Mouse (Mus musculus) embryonic facial prominence, embryonic 10.5 days (tissue): ENCODE measurements around the gene Oaz2. TPM values are rescaled to one million over a fixed set of nuclear protein-coding genes. Genes with fewer than 3 reads are reported as not detected.

Experiments used
- DNase-seq: peaks from one replicate; pipeline ENCODE4 v3.0.0-alpha.2; 2017; ENCODE audit warnings: low spot score
- H3K27ac ChIP-seq: fragments of 300-500 bp; sonication (generic); replicated peaks from 2 replicates; pipeline ENCODE4 v1.5.1; 2016; ENCODE audit warnings: mild to moderate bottlenecking
- H3K27me3 ChIP-seq: fragments of 300-500 bp; sonication (generic); replicated peaks from 2 replicates; pipeline ENCODE4 v1.6.1; 2016; ENCODE audit warnings: low read depth, mild to moderate bottlenecking; ENCODE audit not compliant: poor library complexity, severe bottlenecking
- H3K36me3 ChIP-seq: fragments of 300-500 bp; sonication (generic); replicated peaks from 2 replicates; pipeline ENCODE4 v1.6.1; 2016; ENCODE audit warnings: mild to moderate bottlenecking, moderate library complexity
- H3K4me1 ChIP-seq: fragments of 300-500 bp; sonication (generic); 2 replicates; pipeline ENCODE4 v1.6.1; 2016
- H3K4me3 ChIP-seq: fragments of 300-500 bp; sonication (generic); 2 replicates; pipeline ENCODE4 v1.5.1; 2016; ENCODE audit warnings: mild to moderate bottlenecking, moderate library complexity
- H3K9me3 ChIP-seq: fragments of 300-500 bp; sonication (generic); 2 replicates; pipeline ENCODE4 v1.6.1; 2016; ENCODE audit warnings: mild to moderate bottlenecking
- WGBS: fragments of 180-500 bp; shearing (Covaris S2); methylation state at CpG from one replicate; pipeline ENCODE4 v1.1.7; 2016; 5-methylcytosine and 5-hydroxymethylcytosine counted together
- polyA plus RNA-seq: library from polyadenylated mRNA; unstranded; fragments of >200 nt; fragmentation: Nextera tagmentation; extraction: Ambion mirVana; gene quantifications from 2 replicates; pipeline ENCODE4 v1.2.1, GENCODE M21; 2016

Gene Oaz2
- polyA plus RNA-seq, 1 experiment from 2014 or later = 270 TPM

GRCm38 (mm10) chr9:65703926-65704595, 36.3 kb downstream of the Oaz2 start:
- 92% methylated on average over 24 of the region's 24 CpGs for WGBS
- no peak overlapping the region for H3K27ac ChIP-seq
- peaks cover 79% of the 10 kb centered on the region for H3K36me3 ChIP-seq
- H3K27me3 ChIP-seq = no peaks in the 10 kb centered on the region
- no peak overlapping the region for H3K4me3 ChIP-seq
- H3K4me1 ChIP-seq = no peaks in the 10 kb centered on the region
- DNase-seq = no peak
- no peaks in the 10 kb centered on the region for H3K9me3 ChIP-seq

DNA sequence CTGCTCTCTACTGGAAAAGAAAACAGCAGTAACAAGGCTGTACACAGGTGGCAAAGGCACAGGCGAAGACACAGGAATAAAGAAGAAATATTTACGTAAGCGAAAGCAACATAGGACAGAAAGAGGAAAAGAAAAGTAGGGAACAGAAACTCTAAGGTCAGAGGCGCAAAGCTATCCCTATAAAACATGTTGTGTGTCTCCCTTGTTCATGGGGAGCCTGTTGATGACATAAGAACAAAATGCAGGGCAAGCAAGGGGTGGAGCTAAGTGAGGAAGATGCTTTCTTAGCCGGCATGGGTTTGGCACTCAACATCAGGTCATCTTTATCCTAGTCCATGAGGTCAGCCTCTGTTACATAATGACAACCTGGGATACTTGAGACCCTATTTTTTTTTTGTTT, 50.4 kb downstream of the Oaz2 start:
- no peak overlapping the region for H3K27ac ChIP-seq
- no peaks in the 10 kb centered on the region for H3K9me3 ChIP-seq
- no peak overlapping the region for H3K4me3 ChIP-seq
- peaks cover 24% of the 10 kb centered on the region for H3K36me3 ChIP-seq
- peaks cover 16% of the 10 kb centered on the region for H3K4me1 ChIP-seq
- H3K27me3 ChIP-seq = no peaks in the 10 kb centered on the region
- no peak for DNase-seq
- WGBS = 91% methylated on average over 5 of the region's 5 CpGs

DNA sequence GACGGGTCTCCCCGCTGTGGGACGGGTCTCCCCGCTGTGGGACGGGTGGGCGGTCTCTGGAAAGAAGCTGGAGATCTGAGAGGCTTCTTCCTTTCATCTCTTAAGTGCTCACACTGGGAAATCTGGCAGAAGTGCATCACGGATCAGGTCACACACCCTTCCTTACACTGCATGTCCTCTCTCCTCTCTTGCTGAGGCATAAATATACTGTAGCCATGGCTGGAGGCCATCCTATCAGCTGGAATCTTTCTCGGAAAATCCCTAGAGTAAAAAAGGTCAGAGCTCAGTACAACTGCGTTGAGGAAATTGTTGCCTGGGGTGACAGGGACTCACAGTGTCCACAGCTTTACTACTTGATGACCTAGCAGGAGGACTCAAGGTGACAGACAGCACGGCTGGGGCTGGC, 53.4 kb downstream of the Oaz2 start:
- Histone ChIP-seq H3K4me1 (peaks cover 33% of the 10 kb centered on the region), H3K27ac (no peak overlapping the region), H3K9me3 (no peaks in the 10 kb centered on the region), H3K4me3 (no peak overlapping the region), H3K36me3 (peaks cover 20% of the 10 kb centered on the region), H3K27me3 (no peaks in the 10 kb centered on the region)
- DNase-seq = no peak
- WGBS = 57% methylated on average over 10 of the region's 10 CpGs

DNA sequence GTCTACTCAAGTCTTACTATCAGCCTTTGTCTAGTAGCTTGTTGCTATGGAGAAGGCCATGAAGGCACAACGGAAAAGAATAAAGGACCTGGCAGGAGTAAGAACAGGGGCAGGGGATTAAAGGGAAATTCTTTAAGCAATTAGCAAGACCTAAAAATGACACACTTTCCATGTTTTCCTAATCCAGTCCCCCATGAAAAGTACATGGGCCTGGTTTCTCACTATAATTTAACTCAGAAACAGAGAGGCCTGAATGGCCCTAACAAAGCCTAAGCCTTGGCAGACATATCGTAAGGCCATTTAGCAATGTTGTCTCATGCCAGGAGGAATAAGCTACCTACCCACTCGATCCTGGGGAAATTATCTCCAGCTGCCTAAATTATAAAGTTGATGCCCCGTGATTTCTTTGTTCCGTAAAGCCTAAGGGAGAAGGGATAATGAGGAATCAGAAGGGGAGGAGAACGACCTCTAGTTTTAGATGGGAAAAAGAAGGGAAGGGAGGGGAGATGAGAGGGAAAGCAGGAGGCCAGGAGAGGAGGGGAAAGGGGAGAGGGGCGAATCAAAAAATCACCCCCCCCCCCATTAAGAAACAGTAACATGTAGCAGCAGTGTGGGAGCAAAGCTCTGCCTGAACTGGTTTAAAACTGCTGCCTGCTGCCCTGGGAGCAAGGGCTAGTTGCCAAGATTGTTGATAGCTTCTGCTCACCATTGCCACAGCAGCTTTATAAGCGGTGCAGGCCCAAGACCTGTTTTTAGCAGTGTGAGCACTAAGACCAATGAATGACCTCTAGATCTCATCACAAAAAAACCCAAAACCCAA, 56.9 kb downstream of the Oaz2 start:
- WGBS = 51% methylated on average over 8 of the region's 8 CpGs
- DNase-seq = no peak
- Histone ChIP-seq H3K27me3 (no peaks in the 10 kb centered on the region), H3K4me1 (peaks cover 33% of the 10 kb centered on the region), H3K27ac (peak overlapping the region; percentile 63), H3K36me3 (peaks cover 33% of the 10 kb centered on the region), H3K9me3 (no peaks in the 10 kb centered on the region), H3K4me3 (no peak overlapping the region)

DNA sequence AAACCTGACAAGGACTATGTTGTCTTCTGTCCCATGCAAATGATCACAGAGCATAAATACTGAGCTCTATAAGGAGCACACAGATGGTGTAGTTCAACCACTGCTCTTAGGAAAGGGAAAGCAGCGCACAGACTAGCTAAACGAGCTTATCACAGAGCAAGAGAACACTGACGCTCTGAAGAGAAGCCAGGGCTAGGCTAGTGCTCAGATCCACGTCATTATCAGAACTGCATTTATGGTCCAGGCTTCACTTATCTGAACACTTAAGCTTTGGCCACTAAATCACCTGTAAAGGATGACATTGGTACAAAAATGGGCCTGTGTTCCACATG, 57.5 kb downstream of the Oaz2 start:
- Histone ChIP-seq H3K27me3 (no peaks in the 10 kb centered on the region), H3K36me3 (peaks cover 39% of the 10 kb centered on the region), H3K4me3 (no peak overlapping the region), H3K4me1 (peaks cover 33% of the 10 kb centered on the region), H3K27ac (no peak overlapping the region), H3K9me3 (no peaks in the 10 kb centered on the region)
- DNase-seq = no peak
- 70% methylated on average over 4 of the region's 4 CpGs for WGBS

DNA sequence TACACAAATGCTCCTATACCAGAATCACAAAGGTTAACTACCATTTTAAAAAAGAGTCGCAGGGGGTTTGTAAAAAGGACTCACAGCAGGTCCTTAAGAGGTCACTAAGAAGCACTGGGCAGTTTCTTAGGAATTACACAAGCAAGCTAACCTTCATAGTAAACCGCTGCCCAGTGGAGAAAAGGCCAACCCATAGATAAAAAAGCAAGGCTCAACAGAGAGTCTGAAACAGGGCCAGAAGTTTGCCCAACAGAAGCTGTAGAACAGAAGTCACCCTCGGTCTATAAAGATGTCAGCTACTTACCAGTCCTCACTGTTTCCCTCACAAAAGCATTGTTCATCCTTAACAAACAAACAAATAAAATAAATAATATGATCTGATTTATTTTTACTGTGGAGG, 58.6 kb downstream of the Oaz2 start:
- H3K27ac ChIP-seq = no peak overlapping the region
- H3K27me3 ChIP-seq = no peaks in the 10 kb centered on the region
- H3K4me1 ChIP-seq = peaks cover 26% of the 10 kb centered on the region
- peaks cover 42% of the 10 kb centered on the region for H3K36me3 ChIP-seq
- no peaks in the 10 kb centered on the region for H3K9me3 ChIP-seq
- no peak overlapping the region for H3K4me3 ChIP-seq
- no peak for DNase-seq
- 91% methylated on average over 3 of the region's 3 CpGs for WGBS

DNA sequence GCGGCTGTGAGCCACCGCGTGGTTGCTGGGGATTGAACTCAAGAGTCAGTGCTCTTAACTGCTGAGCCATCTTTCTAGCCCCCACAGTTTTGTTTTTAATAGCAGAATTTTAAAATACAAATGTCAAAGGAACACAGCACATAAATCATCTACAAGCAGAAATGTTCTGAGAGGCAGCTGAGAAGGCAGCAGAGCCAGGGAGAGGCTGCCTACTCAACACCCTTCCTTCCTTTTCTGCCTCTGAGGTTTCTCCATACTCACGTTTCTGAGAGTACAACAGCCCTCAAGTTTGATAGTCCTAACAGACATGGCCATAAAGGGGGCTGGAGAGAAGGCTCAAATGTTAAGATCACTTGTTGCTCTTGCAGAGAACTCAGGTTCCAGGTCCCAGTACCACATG, 59.7 kb downstream of the Oaz2 start:
- Histone ChIP-seq H3K9me3 (no peaks in the 10 kb centered on the region; the same call in 1 of the 2 replicates), H3K4me1 (peaks cover 17% of the 10 kb centered on the region), H3K27me3 (no peaks in the 10 kb centered on the region), H3K4me3 (no peak overlapping the region), H3K27ac (no peak overlapping the region), H3K36me3 (peaks cover 46% of the 10 kb centered on the region)
- no peak for DNase-seq
- WGBS = 93% methylated on average over 4 of the region's 4 CpGs

DNA sequence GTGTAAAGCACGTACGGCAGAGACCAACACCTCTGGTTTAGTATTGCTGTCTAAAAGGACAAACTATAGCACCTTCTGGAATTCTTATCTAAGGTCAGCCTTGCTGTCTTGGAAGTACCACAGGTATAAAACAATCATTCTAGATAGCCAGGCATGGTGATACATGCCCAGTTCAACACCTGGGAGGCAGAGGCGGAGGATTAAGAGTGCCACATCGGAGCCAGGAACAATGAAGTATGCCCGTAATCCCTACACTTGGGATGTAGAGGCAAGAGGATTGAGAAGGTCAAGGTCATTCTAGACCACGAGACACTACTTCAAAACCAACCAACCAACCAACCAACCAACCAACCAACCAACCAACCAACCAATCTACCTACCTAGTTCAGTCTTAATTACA, 60.8 kb downstream of the Oaz2 start:
- Histone ChIP-seq H3K4me3 (no peak overlapping the region), H3K27ac (no peak overlapping the region), H3K36me3 (peaks cover 53% of the 10 kb centered on the region), H3K27me3 (no peaks in the 10 kb centered on the region), H3K9me3 (no peaks in the 10 kb centered on the region; the same call in 1 of the 2 replicates), H3K4me1 (peaks cover 17% of the 10 kb centered on the region)
- 95% methylated on average over 6 of the region's 6 CpGs for WGBS
- no peak for DNase-seq

- Histone ChIP-seq H3K4me3 (no peak overlapping the region), H3K27ac (no peak overlapping the region), H3K36me3 (peaks cover 50% of the 10 kb centered on the region), H3K9me3 (no peaks in the 10 kb centered on the region; the same call in 1 of the 2 replicates), H3K27me3 (no peaks in the 10 kb centered on the region), H3K4me1 (no peaks in the 10 kb centered on the region)
- 92% methylated on average over 3 of the region's 3 CpGs for WGBS
- DNase-seq = no peak
Measured at GRCm38 (mm10) chr9:65734931-65735330, 67.1 kb downstream of the Oaz2 start.

Other genes with a start within 250 kb of the Oaz2 start
- gene Slc51b, start 245.0 kb upstream of the Oaz2 start, polyA plus RNA-seq = not detected in 2 replicates
- 20.1 and 22.7 TPM in 2 replicates for gene Mtfmt, start 232.2 kb upstream of the Oaz2 start, polyA plus RNA-seq
- gene Spg21, start 207.1 kb upstream of the Oaz2 start, polyA plus RNA-seq = 103 and 112 TPM in 2 replicates
- gene Ankdd1a, start 147.8 kb upstream of the Oaz2 start, polyA plus RNA-seq = not detected in 2 replicates
- 14.3 and 15.2 TPM in 2 replicates for gene Plekho2, start 88.0 kb upstream of the Oaz2 start, polyA plus RNA-seq
- gene Pif1, start 80.8 kb upstream of the Oaz2 start, polyA plus RNA-seq = 27.7 and 28.0 TPM in 2 replicates
- gene Rbpms2, start 38.4 kb upstream of the Oaz2 start, polyA plus RNA-seq = 26.2 and 26.4 TPM in 2 replicates
- 6.9 and 7.0 TPM in 2 replicates for gene Zfp609, start 159.6 kb downstream of the Oaz2 start, polyA plus RNA-seq
- 345 and 346 TPM in 2 replicates for gene Pclaf, start 222.2 kb downstream of the Oaz2 start, polyA plus RNA-seq
- gene Trip4, start 240.8 kb downstream of the Oaz2 start, polyA plus RNA-seq = 31.7 and 34.1 TPM in 2 replicates
- 18.7 and 19.4 TPM in 2 replicates for gene Csnk1g1, start 240.9 kb downstream of the Oaz2 start, polyA plus RNA-seq